Mouse (Mus musculus): ENCODE measurements around the gene Olfr1465. TPM values are rescaled to one million over a fixed set of nuclear protein-coding genes. Genes with fewer than 3 reads are reported as not detected.

Gene Olfr1465
- total RNA-seq (2021), result not detected
- long read RNA-seq, experiment 1, result 0 reads
- long read RNA-seq, experiment 2, result 0 reads

DNA sequence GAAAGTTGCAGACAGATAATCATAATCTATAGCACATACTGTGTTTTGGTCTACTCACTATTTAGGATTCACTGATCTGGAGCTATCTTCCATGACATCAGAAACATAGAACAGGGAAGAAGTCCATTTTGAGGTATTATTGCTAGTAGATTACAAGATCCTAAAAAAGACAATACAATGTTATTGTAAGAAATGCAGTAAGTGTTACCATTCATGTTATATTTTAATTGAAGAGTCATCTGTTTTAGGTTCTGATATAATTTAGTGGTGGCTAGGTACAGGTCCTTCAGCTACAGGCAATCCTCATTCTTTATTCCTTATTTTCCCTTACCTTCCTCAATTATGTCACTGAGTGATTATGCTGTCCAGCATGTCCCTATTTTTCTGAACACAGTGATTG, at the start of gene Olfr1465:
Olfr1465 (minus strand) TSS at position 101 of the 400 bp plus-strand sequence.
- DNase-seq, result no peak

DNA sequence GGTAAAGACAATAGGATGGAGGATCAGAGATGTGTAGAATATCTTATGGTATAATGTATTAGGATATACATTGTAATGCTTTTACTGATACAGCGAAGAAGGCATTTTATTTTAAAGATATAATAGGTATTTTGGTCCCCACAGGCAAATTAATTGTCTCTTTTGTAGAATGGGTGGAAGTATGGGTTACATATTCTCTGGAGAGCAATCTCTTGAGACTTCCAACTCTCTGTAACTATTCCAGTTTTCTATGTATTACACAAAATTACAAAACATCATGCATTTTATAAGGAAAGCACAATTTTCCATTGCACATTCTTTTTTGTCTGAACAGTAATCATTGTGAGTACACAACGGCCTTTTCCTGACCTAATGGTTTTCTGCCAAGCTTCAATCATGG, 46.6 kb upstream of the Olfr1465 start, which contains the start of gene Olfr1467:
Olfr1467 (plus strand) TSS at position 301 of the 400 bp plus-strand sequence.
- DNase-seq, result no peak

DNA sequence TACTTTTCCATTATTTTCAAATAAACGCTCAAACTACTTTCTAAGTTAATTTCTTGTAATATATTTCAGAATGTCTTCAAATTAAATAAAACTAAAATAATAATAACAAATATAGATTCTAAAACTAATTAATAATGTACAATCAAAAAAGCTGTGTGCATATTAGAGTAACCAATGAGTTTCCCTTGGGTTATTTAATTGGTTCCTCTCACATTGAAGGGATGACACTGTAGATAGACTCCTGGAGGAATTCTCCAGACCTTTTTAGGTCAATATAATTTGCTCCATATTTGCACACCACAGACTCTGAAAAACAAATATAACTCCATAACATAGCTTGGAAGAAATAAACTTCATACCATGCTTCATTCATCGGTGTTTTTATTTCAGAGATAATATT, 23.2 kb upstream of the Olfr1465 start, which contains the start of gene Olfr1466:
Olfr1466 (plus strand) TSS at position 301 of the 400 bp plus-strand sequence.
- DNase-seq, result no peak

Other genes starting within 250 kb of the Olfr1465 start
- gene Olfr1457, start 217.7 kb downstream of the Olfr1465 start, total RNA-seq (2021), result not detected
- not detected for gene Olfr1458, start 208.8 kb downstream of the Olfr1465 start, total RNA-seq (2021)
- gene Olfr1459, start 166.0 kb downstream of the Olfr1465 start, total RNA-seq (2021), result under 1 TPM in 1 of 2 experiments, not detected in 1; 0.07 TPM
- gene Olfr1461, start 152.5 kb downstream of the Olfr1465 start, total RNA-seq (2021), result not detected
- gene Olfr1462, start 129.8 kb downstream of the Olfr1465 start, total RNA-seq (2021), result not detected
- not detected for gene Olfr1463, start 84.2 kb downstream of the Olfr1465 start, total RNA-seq (2021)
- gene Olfr1466, start 23.3 kb upstream of the Olfr1465 start, total RNA-seq (2021), result not detected
- not detected for gene Olfr1467, start 46.7 kb upstream of the Olfr1465 start, total RNA-seq (2021)
- not detected for gene Olfr1469, start 92.3 kb upstream of the Olfr1465 start, total RNA-seq (2021)
- gene Olfr1471, start 127.9 kb upstream of the Olfr1465 start, total RNA-seq (2021), result not detected
- gene Olfr1472, start 140.5 kb upstream of the Olfr1465 start, total RNA-seq (2021), result not detected
- not detected for gene Olfr1474, start 154.0 kb upstream of the Olfr1465 start, total RNA-seq (2021)
- gene Olfr1475, start 164.7 kb upstream of the Olfr1465 start, total RNA-seq (2021), result not detected
- gene Olfr1477, start 185.0 kb upstream of the Olfr1465 start, total RNA-seq (2021), result not detected
- not detected for gene Olfr1480, start 212.4 kb upstream of the Olfr1465 start, total RNA-seq (2021)

Measured in gastrocnemius, postnatal 10 days (tissue).